In the genomic region with DNA sequence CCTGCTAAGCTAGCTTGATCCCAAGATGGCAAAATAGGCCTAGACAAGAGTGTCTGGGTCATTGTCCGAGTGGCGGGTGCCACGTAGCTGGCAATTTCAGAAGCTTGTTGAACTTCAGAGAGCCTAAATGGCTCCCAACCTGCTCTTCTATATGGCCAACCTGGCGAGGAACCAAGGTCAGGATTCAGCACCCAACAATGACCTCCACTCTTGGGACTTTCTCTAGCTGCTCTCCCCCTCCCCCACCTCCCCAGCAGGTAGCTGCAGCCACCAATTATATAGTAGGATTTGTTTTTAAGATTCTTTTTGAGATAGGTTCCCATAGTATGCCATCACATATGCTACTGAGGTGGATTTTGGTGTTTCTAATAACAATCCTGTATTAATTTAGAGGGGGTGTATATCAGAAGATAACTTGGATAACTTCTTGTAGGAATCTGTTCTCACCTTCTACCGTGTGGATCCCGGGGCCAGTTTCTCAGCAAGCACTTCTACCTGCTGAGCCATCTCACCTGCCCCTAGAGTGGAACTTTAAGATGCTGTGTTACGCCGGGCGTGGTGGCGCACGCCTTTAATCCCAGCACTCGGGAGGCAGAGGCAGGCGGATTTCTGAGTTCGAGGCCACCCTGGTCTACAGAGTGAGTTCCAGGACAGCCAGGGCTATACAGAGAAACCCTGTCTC, we compare ENCODE assay signal across 20 mouse cellular contexts. TPM values are rescaled to one million over a fixed set of nuclear protein-coding genes. Genes with fewer than 3 reads are reported as not detected.
DNase-seq lines count a peak whose midpoint lies in the region; ATAC-seq lines count a peak whose summit lies in the region.
"Had no signal": no experiment of that assay in that cellular context is flagged by ENCODE, and none has a peak within 500 bp of the region (broad histone marks: within the 10 kb centered on the region; RNA-seq: fewer than 3 reads in every experiment).

No protein-coding gene starts in this region.

- H3K27me3 ChIP-seq in midbrain, embryonic 11.5 days (ENCODE audit: control insufficient read depth, insufficient read depth, low read length) = no peaks in the 10 kb centered on the region
- no peaks in the 10 kb centered on the region for H3K27me3 ChIP-seq in heart, embryonic 11.5 days (ENCODE audit: control insufficient read depth, insufficient read depth, low read length)
- H3K27me3 ChIP-seq: embryonic facial prominence, embryonic 12.5 days; forebrain, embryonic 13.5 days; forebrain, embryonic 15.5 days had no signal

- no peak overlapping the region for H3K4me3 ChIP-seq in midbrain, embryonic 11.5 days (ENCODE audit: low read depth, low read length)
- H3K4me3 ChIP-seq in heart, embryonic 11.5 days (ENCODE audit: low read depth, low read length) = no peak overlapping the region
- H3K4me3 ChIP-seq: embryonic facial prominence, embryonic 10.5 days; embryonic facial prominence, embryonic 12.5 days; forebrain, embryonic 13.5 days; forebrain, embryonic 15.5 days had no signal

- H3K9me3 ChIP-seq in midbrain, embryonic 11.5 days (ENCODE audit: control insufficient read depth, low read length) = no peaks in the 10 kb centered on the region
- H3K9me3 ChIP-seq in heart, embryonic 11.5 days (replicated peaks; ENCODE audit: control insufficient read depth, low read length) = no peaks in the 10 kb centered on the region
- H3K9me3 ChIP-seq: embryonic facial prominence, embryonic 10.5 days; embryonic facial prominence, embryonic 12.5 days; forebrain, embryonic 13.5 days; forebrain, embryonic 15.5 days; G1E had no signal

- no peak overlapping the region for H3K9ac ChIP-seq in midbrain, embryonic 11.5 days (ENCODE audit: low read length)
- no peak overlapping the region for H3K9ac ChIP-seq in heart, embryonic 11.5 days (ENCODE audit: low read depth, low read length)
- H3K9ac ChIP-seq: embryonic facial prominence, embryonic 12.5 days; forebrain, embryonic 13.5 days; forebrain, embryonic 15.5 days; forebrain, postnatal 0 days had no signal

- H3K36me3 ChIP-seq in midbrain, embryonic 11.5 days (ENCODE audit: control insufficient read depth, insufficient read depth, low read length) = no peaks in the 10 kb centered on the region
- H3K36me3 ChIP-seq in heart, embryonic 11.5 days (ENCODE audit: control insufficient read depth, insufficient read depth, low read length) = no peaks in the 10 kb centered on the region
- H3K36me3 ChIP-seq: embryonic facial prominence, embryonic 10.5 days; embryonic facial prominence, embryonic 12.5 days; forebrain, embryonic 15.5 days; G1E had no signal

- H3K27ac ChIP-seq in midbrain, embryonic 11.5 days (ENCODE audit: low read depth, low read length) = no peak overlapping the region
- no peak overlapping the region for H3K27ac ChIP-seq in heart, embryonic 11.5 days (ENCODE audit: low read depth, low read length)
- H3K27ac ChIP-seq: embryonic facial prominence, embryonic 10.5 days; embryonic facial prominence, embryonic 12.5 days; forebrain, embryonic 13.5 days; forebrain, embryonic 15.5 days had no signal

- peak; percentile 75 for DNase-seq in ES-CJ7 (ENCODE audit: low read depth, low spot score)
- peak; percentile 67 for DNase-seq in R1 (ENCODE audit: low read depth, low spot score)
- no peak for DNase-seq in MN1 (ENCODE audit: low spot score)
- DNase-seq in midbrain, embryonic 11.5 days (ENCODE audit: low spot score, missing footprints) = no peak
- DNase-seq: adrenal gland, adult 2 months; adrenal gland, postnatal 10 days; adrenal gland, postnatal 25 days; cerebellum, adult 11 months; cerebellum, adult 18-20 months; cerebellum, adult 8-10 months; cerebellum, adult 9-11 months; cerebellum, postnatal 14 days; cerebellum, postnatal 36 days; forebrain, postnatal 0 days had no signal

- ATAC-seq in midbrain, embryonic 11.5 days (ENCODE audit: low FRiP score) = no peak
- ATAC-seq in heart, embryonic 11.5 days (replicated peaks; ENCODE audit: insufficient number of reproducible peaks, low FRiP score, low TSS enrichment) = no peak
- ATAC-seq: forebrain, embryonic 13.5 days; forebrain, embryonic 15.5 days; forebrain, postnatal 0 days had no signal

- WGBS in midbrain, embryonic 11.5 days = 94% methylated on average over 14 of the region's 14 CpGs
- WGBS in heart, embryonic 11.5 days (ENCODE audit: insufficient replicate concordance) = 89% methylated on average over 14 of the region's 14 CpGs

- H3K4me1 ChIP-seq in midbrain, embryonic 11.5 days (ENCODE audit: control insufficient read depth, insufficient read depth, low read length) = 0 out of 2 replicates have a peak, but pooled peaks cover 2% of the 10 kb centered on the region
- no peaks in the 10 kb centered on the region; the same call in 1 of the 2 replicates for H3K4me1 ChIP-seq in heart, embryonic 11.5 days (ENCODE audit: control insufficient read depth, insufficient read depth, low read length)

- H3K4me2 ChIP-seq in midbrain, embryonic 11.5 days = no peak overlapping the region
- no peak overlapping the region for H3K4me2 ChIP-seq in heart, embryonic 11.5 days
- H3K4me2 ChIP-seq: embryonic facial prominence, embryonic 12.5 days; forebrain, embryonic 13.5 days; forebrain, embryonic 15.5 days had no signal

RNA-seq across cellular contexts. Expression of gene Jarid2, which starts 20.8 kb away (rescaled TPM):
- 37.4 and 42.5 TPM in 2 replicates for polyA plus RNA-seq in midbrain, embryonic 11.5 days (2014; fragmentation: Nextera tagmentation; extraction: Ambion mirVana)
- 20.1 and 22.4 TPM in 2 replicates for polyA plus RNA-seq in heart, embryonic 11.5 days (2014; fragmentation: Nextera tagmentation; extraction: Ambion mirVana)

Comparison
In these comparisons a context has a peak if more than half of its experiments do, and no peak if none do; other contexts are left out.
1. DNase-seq: peak in ES-CJ7 (single experiment) and R1 (single experiment); none in MN1 (single experiment) and midbrain, embryonic 11.5 days (single experiment).